Mouse (Mus musculus): Measurements from ENCODE around the gene Apof. TPM values are rescaled to one million over a fixed set of nuclear protein-coding genes. Genes with fewer than 3 reads are reported as not detected.
"Not testable (repeated sequence)": the region's sequence is repeated elsewhere in the genome, so short reads cannot be mapped to it uniquely, and the experiment has no call there.

Apof gene
- polyA plus RNA-seq, 1 experiment from 2014 or later, result 7.3 TPM

DNA sequence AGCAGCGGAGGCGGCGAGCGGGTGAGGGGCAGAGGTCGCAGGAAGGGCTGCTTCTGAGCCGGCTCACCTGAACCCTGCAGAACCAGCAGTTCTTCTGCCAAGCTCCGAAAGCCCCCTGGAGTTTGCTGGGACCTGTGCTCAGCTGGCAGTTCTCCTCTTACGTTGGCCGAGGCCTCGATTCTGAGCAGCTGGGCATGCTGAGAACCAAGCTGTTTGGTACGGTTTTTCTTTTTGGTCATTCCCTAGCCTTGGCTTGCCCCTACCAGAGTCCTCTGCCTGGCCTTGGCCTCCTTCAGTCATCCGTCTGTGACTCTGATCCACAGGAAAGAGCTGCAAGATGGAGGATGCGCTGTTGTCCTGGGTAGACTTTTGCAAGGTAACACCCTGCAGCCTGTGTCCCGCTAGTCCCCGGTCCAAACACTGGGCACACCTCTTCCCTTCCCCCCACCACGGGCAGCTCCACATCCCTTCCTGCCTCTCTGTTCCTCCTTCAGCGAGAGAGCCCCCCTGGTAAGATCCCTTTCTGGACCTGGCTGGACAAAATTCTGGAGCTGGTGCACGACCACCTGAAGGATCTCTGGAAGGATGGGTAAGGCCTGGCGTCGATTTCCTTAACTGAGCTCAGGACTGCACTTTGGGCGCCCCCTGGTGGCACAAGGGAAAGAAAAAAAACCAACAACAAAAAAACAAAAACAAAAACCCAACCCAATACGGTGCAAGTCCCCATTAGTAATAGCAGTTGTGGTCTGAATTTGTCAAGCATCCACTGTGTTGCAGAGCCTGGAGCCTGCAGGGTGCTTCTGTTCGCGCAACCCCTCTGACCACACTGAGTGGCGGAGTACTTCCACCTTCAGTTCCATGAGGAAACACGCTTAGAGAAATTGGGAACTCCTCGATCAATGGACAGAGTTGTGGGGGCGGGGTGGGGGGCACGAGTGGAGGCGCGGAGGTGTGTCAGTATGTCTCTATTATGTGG is 15.4 kb downstream of the Apof start:
- Histone ChIP-seq H3K4me1 (ENCODE audit: control insufficient read depth, insufficient read depth, low read length) (no peaks in the 10 kb centered on the region), H3K4me2 (ENCODE audit: low read depth, low read length) (no peak overlapping the region), H3K4me3 (replicated peaks; ENCODE audit: low read length) (no peak overlapping the region), H3K27ac (ENCODE audit: low read length) (no peak overlapping the region), H3K9me3 (replicated peaks; ENCODE audit: control insufficient read depth, low read length) (no peaks in the 10 kb centered on the region), H3K9ac (ENCODE audit: low read length) (no peak overlapping the region), H3K36me3 (ENCODE audit: control insufficient read depth, insufficient read depth, low read length) (peaks cover 5% of the 10 kb centered on the region), H3K27me3 (ENCODE audit: control insufficient read depth, insufficient read depth, low read length) (no peaks in the 10 kb centered on the region)
- ATAC-seq (ENCODE audit: insufficient read depth, low FRiP score), result no peak
- WGBS, result 62% methylated on average over 31 of the region's 31 CpGs

DNA sequence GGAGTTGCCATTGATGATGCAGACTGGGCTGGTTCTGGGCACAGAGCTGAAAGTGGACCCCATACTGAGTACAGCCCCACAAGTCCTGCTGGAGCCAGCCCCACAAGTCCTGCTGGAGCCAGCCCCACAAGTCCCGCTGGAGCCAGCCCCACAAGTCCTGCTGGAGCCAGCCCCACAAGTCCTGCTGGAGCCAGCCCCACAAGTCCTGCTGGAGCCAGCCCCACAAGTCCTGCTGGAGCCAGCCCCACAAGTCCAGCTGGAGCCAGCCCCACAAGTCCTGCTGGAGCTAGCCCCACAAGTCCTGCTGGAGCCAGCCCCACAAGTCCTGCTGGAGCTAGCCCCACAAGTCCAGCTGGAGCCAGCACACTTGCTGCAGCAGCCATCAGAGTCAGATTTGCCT is 22.1 kb downstream of the Apof start:
- 78% methylated on average over 1 of the region's 1 CpGs for WGBS
- not testable (repeated sequence) for H3K4me1 ChIP-seq (ENCODE audit: control insufficient read depth, insufficient read depth, low read length); H3K9ac ChIP-seq (ENCODE audit: low read length); H3K4me2 ChIP-seq (ENCODE audit: low read depth, low read length); H3K9me3 ChIP-seq (replicated peaks; ENCODE audit: control insufficient read depth, low read length); H3K36me3 ChIP-seq (ENCODE audit: control insufficient read depth, insufficient read depth, low read length); H3K4me3 ChIP-seq (replicated peaks; ENCODE audit: low read length); ATAC-seq (ENCODE audit: insufficient read depth, low FRiP score); H3K27ac ChIP-seq (ENCODE audit: low read length); H3K27me3 ChIP-seq (ENCODE audit: control insufficient read depth, insufficient read depth, low read length)

DNA sequence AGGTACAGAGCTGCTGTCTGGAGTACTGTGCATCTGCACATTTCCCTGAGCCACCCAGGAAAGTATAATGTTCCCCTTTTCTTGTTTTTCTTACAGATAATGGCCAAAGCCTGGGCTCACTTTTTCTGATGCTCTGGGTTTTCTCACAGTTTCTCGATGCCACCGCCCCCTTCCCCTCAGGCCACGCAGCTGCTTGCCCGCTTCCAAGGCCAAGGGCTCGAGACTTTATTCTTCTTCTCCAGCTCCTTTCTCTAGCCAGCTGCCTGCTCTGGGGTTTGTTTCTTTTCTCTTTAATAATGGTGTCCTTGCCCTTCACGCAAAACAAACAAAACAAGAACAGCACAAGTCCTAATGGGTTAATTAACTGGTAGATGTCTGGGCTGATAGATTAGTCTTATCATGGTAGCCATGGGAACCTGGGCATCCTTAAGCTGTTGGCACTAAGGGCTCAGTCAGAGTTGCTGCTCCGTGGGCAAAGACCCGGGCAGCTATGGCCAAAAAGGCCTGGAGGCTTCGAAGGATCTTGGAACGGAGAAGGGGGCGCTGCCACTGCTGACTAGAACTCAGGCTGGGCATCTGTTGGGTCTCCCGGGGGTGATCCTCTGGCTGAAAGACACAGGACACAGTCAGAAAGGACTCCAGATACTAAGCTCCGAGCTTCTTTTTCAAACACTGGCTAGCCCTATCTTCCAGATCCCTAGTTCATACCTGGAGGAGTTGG is 28.1 kb downstream of the Apof start:
- no peaks in the 10 kb centered on the region for H3K4me1 ChIP-seq (ENCODE audit: control insufficient read depth, insufficient read depth, low read length)
- ATAC-seq (ENCODE audit: insufficient read depth, low FRiP score), result no peak
- no peak overlapping the region for H3K27ac ChIP-seq (ENCODE audit: low read length)
- no peak overlapping the region for H3K4me3 ChIP-seq (replicated peaks; ENCODE audit: low read length)
- no peaks in the 10 kb centered on the region for H3K27me3 ChIP-seq (ENCODE audit: control insufficient read depth, insufficient read depth, low read length)
- no peak overlapping the region for H3K9ac ChIP-seq (ENCODE audit: low read length)
- no peak overlapping the region for H3K4me2 ChIP-seq (ENCODE audit: low read depth, low read length)
- H3K9me3 ChIP-seq (replicated peaks; ENCODE audit: control insufficient read depth, low read length), result no peaks in the 10 kb centered on the region
- H3K36me3 ChIP-seq (ENCODE audit: control insufficient read depth, insufficient read depth, low read length), result no peaks in the 10 kb centered on the region
- WGBS, result 69% methylated on average over 13 of the region's 13 CpGs

DNA sequence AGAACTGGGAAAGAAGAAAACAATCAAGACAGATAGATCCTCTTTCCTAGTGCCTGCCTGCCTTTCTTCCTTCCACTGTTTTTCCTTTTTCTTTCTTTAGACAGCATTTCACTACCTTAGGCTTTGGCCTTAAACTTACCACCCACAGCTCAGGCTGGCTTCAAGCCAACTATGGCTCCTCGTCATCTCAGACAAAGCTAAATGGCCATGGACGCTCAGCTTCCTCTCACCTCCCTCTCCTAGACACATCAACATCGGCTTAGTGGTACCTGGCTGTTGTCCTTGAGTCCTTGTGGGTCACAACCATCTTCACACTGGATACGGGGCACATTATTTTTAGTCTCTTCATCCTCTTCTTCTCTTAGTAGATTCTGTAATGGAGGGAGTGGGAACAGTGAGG is 28.8 kb downstream of the Apof start:
- no peak for ATAC-seq (ENCODE audit: insufficient read depth, low FRiP score)
- no peak overlapping the region for H3K9ac ChIP-seq (ENCODE audit: low read length)
- no peak overlapping the region for H3K27ac ChIP-seq (ENCODE audit: low read length)
- H3K4me1 ChIP-seq (ENCODE audit: control insufficient read depth, insufficient read depth, low read length), result 0 out of 2 replicates have a peak, but pooled peaks cover 1% of the 10 kb centered on the region
- no peaks in the 10 kb centered on the region for H3K27me3 ChIP-seq (ENCODE audit: control insufficient read depth, insufficient read depth, low read length)
- H3K4me2 ChIP-seq (ENCODE audit: low read depth, low read length), result no peak overlapping the region
- H3K4me3 ChIP-seq (replicated peaks; ENCODE audit: low read length), result no peak overlapping the region
- no peaks in the 10 kb centered on the region for H3K9me3 ChIP-seq (replicated peaks; ENCODE audit: control insufficient read depth, low read length)
- no peaks in the 10 kb centered on the region for H3K36me3 ChIP-seq (ENCODE audit: control insufficient read depth, insufficient read depth, low read length)
- WGBS, result 58% methylated on average over 4 of the region's 4 CpGs

DNA sequence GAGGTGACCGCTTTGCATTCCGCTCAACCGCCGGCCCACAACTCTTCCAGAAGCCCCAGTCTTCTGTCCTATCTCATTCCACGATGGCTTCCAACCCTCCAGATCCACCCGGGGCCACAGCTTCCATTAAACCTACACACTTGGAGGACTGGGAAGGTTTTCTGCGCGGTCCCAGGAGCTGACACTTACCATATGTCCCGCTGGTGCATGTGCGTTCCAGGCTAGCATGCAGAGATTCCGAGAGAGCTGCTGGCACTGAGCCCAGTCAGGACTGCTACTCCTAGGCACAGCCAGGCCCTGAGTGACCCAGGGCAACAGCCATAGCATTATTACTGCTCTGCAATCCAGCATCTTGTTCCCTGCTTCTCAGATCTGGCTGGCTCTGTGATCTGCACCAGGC is 29.2 kb downstream of the Apof start:
- no peak overlapping the region for H3K4me2 ChIP-seq (ENCODE audit: low read depth, low read length)
- H3K27ac ChIP-seq (ENCODE audit: low read length), result no peak overlapping the region
- no peak overlapping the region for H3K9ac ChIP-seq (ENCODE audit: low read length)
- no peak overlapping the region for H3K4me3 ChIP-seq (replicated peaks; ENCODE audit: low read length)
- no peaks in the 10 kb centered on the region for H3K9me3 ChIP-seq (replicated peaks; ENCODE audit: control insufficient read depth, low read length)
- H3K36me3 ChIP-seq (ENCODE audit: control insufficient read depth, insufficient read depth, low read length), result no peaks in the 10 kb centered on the region
- H3K27me3 ChIP-seq (ENCODE audit: control insufficient read depth, insufficient read depth, low read length), result no peaks in the 10 kb centered on the region
- 60% methylated on average over 11 of the region's 11 CpGs for WGBS
- 0 out of 2 replicates have a peak, but pooled peaks cover 5% of the 10 kb centered on the region for H3K4me1 ChIP-seq (ENCODE audit: control insufficient read depth, insufficient read depth, low read length)
- ATAC-seq (ENCODE audit: insufficient read depth, low FRiP score), result peak; percentile 67; the same call in 1 of the 2 replicates

DNA sequence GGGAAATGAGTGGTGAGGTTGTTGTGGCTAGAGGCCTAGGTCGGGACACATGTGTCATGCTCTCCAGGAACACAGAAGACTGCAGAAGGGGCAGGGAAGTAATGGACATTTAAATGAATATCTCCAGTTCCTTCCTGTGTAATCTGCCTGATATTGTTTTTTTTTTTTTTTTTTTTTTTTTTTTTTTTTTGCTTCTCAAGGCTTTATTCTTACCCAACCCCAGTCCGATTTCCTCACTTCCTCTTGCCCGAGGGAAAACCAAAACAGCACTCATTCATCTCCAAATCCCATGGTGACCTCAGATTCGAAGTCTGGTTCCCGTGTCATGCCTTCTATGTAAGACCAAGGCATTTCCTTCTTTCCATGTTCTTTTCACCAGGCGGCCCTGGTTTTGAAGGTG is 29.8 kb downstream of the Apof start:
- Histone ChIP-seq H3K9me3 (replicated peaks; ENCODE audit: control insufficient read depth, low read length) (no peaks in the 10 kb centered on the region), H3K4me2 (ENCODE audit: low read depth, low read length) (no peak overlapping the region), H3K4me3 (replicated peaks; ENCODE audit: low read length) (no peak overlapping the region), H3K9ac (ENCODE audit: low read length) (no peak overlapping the region), H3K27ac (ENCODE audit: low read length) (no peak overlapping the region), H3K36me3 (ENCODE audit: control insufficient read depth, insufficient read depth, low read length) (no peaks in the 10 kb centered on the region), H3K4me1 (ENCODE audit: control insufficient read depth, insufficient read depth, low read length) (0 out of 2 replicates have a peak, but pooled peaks cover 5% of the 10 kb centered on the region), H3K27me3 (ENCODE audit: control insufficient read depth, insufficient read depth, low read length) (no peaks in the 10 kb centered on the region)
- WGBS, result 73% methylated on average over 6 of the region's 6 CpGs
- ATAC-seq (ENCODE audit: insufficient read depth, low FRiP score), result no peak

DNA sequence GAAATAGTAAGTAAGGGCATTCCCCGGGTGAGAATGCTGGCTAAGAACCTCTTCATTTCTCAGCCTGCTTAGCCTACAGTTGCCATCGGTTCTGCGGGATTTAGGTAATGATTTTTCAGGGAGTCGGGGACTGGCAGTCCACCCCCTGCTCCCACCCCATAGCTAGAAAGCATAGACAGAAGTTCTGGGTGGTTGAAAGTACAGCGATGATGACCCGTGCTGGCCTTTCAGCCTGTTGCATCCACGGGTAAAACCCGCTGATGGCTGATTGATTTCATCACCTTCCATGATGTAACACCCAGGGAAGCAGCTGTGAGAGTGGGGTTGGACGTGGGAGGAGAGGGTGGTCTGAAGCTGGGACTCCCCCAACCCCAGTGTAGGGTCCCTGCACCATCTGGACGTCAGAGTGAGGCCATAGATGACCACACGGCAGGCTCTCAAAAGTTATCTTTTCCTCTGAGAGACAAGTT is 30.3 kb downstream of the Apof start, which contains the start of gene Il23a:
Il23a (minus strand) TSS at position 51 of the 470 bp plus-strand sequence.
- Histone ChIP-seq H3K9ac (ENCODE audit: low read length) (no peak within 1 kb of the TSS), H3K27ac (ENCODE audit: low read length) (no peak within 1 kb of the TSS)

DNA sequence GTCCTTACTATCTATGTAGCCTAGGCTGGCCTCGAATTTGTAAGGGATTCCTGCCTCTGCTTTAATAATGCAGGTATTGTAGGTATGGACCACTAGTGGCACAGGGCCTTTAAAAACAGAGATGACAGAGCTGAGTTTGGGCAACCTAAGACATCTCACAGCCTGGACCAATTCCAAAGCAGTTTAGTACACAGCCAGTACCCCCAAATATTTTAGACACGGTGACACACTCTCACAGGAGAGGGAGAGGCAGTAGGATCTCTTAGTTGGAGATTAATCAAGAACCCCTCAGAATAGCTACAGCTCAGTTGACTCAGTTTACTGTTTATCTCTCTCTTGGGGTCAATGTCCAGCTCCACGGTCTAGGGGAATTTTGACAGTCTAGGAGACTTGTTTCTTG is 33.9 kb downstream of the Apof start:
- Histone ChIP-seq H3K4me1 (ENCODE audit: control insufficient read depth, insufficient read depth, low read length) (peaks cover 15% of the 10 kb centered on the region), H3K4me2 (ENCODE audit: low read depth, low read length) (peak overlapping the region; percentile 86), H3K4me3 (replicated peaks; ENCODE audit: low read length) (peak overlapping the region; percentile 56), H3K9ac (ENCODE audit: low read length) (peak overlapping the region; percentile 77), H3K27ac (ENCODE audit: low read length) (peak overlapping the region; percentile 93), H3K9me3 (replicated peaks; ENCODE audit: control insufficient read depth, low read length) (no peaks in the 10 kb centered on the region), H3K27me3 (ENCODE audit: control insufficient read depth, insufficient read depth, low read length) (no peaks in the 10 kb centered on the region), H3K36me3 (ENCODE audit: control insufficient read depth, insufficient read depth, low read length) (0 out of 2 replicates have a peak, but pooled peaks cover 3% of the 10 kb centered on the region)
- ATAC-seq (ENCODE audit: insufficient read depth, low FRiP score), result no peak
- WGBS, result 29% methylated on average over 3 of the region's 3 CpGs

More for the DNA sequence above, 30.3 kb downstream of the Apof start, which contains the start of gene Il23a:
- Histone ChIP-seq H3K4me1 (ENCODE audit: control insufficient read depth, insufficient read depth, low read length) (peaks cover 7% of the 10 kb centered on the region), H3K36me3 (ENCODE audit: control insufficient read depth, insufficient read depth, low read length) (no peaks in the 10 kb centered on the region), H3K27me3 (ENCODE audit: control insufficient read depth, insufficient read depth, low read length) (no peaks in the 10 kb centered on the region), H3K4me3 (replicated peaks; ENCODE audit: low read length) (no peak within 1 kb of the TSS), H3K9me3 (replicated peaks; ENCODE audit: control insufficient read depth, low read length) (no peaks in the 10 kb centered on the region), H3K4me2 (ENCODE audit: low read depth, low read length) (no peak within 1 kb of the TSS)
- WGBS, result 77% methylated on average over 11 of the region's 11 CpGs
- ATAC-seq (ENCODE audit: insufficient read depth, low FRiP score), result no peak

DNA sequence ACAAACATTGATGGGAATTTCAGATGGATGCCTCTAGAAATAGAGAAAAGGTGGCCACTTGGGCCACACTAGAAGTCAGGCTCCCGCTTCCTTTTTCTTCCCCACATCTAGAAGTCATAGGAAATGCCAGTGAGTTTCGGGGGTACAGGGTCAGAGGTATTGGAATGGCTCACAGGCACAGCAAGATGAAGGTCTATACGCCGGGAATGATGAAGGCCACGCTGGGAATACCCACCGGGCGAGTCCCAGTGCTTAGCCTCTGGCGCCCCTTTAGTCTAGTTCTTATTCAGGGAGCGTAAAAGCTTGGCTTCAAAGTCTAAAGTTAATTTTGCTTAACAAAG is 34.3 kb downstream of the Apof start:
- H3K36me3 ChIP-seq (ENCODE audit: control insufficient read depth, insufficient read depth, low read length), result 0 out of 2 replicates have a peak, but pooled peaks cover 3% of the 10 kb centered on the region
- H3K27me3 ChIP-seq (ENCODE audit: control insufficient read depth, insufficient read depth, low read length), result no peaks in the 10 kb centered on the region
- H3K4me3 ChIP-seq (replicated peaks; ENCODE audit: low read length), result peak overlapping the region; percentile 56
- H3K4me2 ChIP-seq (ENCODE audit: low read depth, low read length), result peak overlapping the region; percentile 86
- H3K9ac ChIP-seq (ENCODE audit: low read length), result peak overlapping the region; percentile 77
- 0 out of 2 replicates have a peak, but pooled peaks have one; percentile 19 for ATAC-seq (ENCODE audit: insufficient read depth, low FRiP score)
- WGBS, result 0% methylated on average over 9 of the region's 9 CpGs
- H3K4me1 ChIP-seq (ENCODE audit: control insufficient read depth, insufficient read depth, low read length), result peaks cover 15% of the 10 kb centered on the region
- H3K9me3 ChIP-seq (replicated peaks; ENCODE audit: control insufficient read depth, low read length), result no peaks in the 10 kb centered on the region
- H3K27ac ChIP-seq (ENCODE audit: low read length), result peak overlapping the region; percentile 93
